Mouse (Mus musculus) embryonic facial prominence, embryonic 15.5 days (tissue): ENCODE results near the gene Pde6d. TPM values are rescaled to one million over a fixed set of nuclear protein-coding genes. Genes with fewer than 3 reads are reported as not detected.

ENCODE experiments used
- ATAC-seq: fragments of 200-750 bp; cut with Nextera tagmentation; 2 replicates; pipeline ENCODE4 v1.8.0; 2017; ENCODE audit warnings: low read depth, moderate TSS enrichment; ENCODE audit not compliant: insufficient number of reproducible peaks, low FRiP score, low TSS enrichment
- H3K27ac ChIP-seq: fragments of 300-500 bp; sonication (generic); replicated peaks from 2 replicates; pipeline ENCODE4 v1.5.1; 2015; ENCODE audit warnings: mild to moderate bottlenecking, inconsistent platforms
- H3K27me3 ChIP-seq: fragments of 300-500 bp; sonication (generic); 2 replicates; pipeline ENCODE4 v1.6.1; 2015; ENCODE audit warnings: inconsistent platforms
- H3K36me3 ChIP-seq: fragments of 300-500 bp; sonication (generic); 2 replicates; pipeline ENCODE4 v1.6.1; 2015; ENCODE audit warnings: mild to moderate bottlenecking, inconsistent platforms
- H3K4me1 ChIP-seq: fragments of 300-500 bp; sonication (generic); 2 replicates; pipeline ENCODE4 v1.6.1; 2015; ENCODE audit warnings: inconsistent platforms
- H3K4me2 ChIP-seq: fragments of 300-500 bp; sonication (generic); replicated peaks from 2 replicates; pipeline ENCODE4 v1.6.1; 2015; ENCODE audit warnings: mild to moderate bottlenecking, inconsistent platforms
- H3K4me3 ChIP-seq: fragments of 300-500 bp; sonication (generic); replicated peaks from 2 replicates; pipeline ENCODE4 v1.5.1; 2015; ENCODE audit warnings: mild to moderate bottlenecking, inconsistent platforms
- H3K9ac ChIP-seq: fragments of 300-500 bp; sonication (generic); 2 replicates; pipeline ENCODE4 v1.6.1; 2015; ENCODE audit warnings: inconsistent platforms
- H3K9me3 ChIP-seq: fragments of 300-500 bp; sonication (generic); replicated peaks from 2 replicates; pipeline ENCODE4 v1.6.1; 2016; ENCODE audit warnings: inconsistent platforms
- WGBS: fragments of 180-500 bp; shearing (Covaris S2); methylation state at CpG from one replicate; pipeline ENCODE4 v1.1.7; 2015; 5-methylcytosine and 5-hydroxymethylcytosine counted together
- polyA plus RNA-seq: library from polyadenylated mRNA; unstranded; fragments of >200 nt; fragmentation: Nextera tagmentation; extraction: Ambion mirVana; gene quantifications from 2 replicates; pipeline ENCODE4 v1.2.1, GENCODE M21; 2015

The Pde6d gene
- polyA plus RNA-seq, result 70.9 and 74.7 TPM in 2 replicates

DNA sequence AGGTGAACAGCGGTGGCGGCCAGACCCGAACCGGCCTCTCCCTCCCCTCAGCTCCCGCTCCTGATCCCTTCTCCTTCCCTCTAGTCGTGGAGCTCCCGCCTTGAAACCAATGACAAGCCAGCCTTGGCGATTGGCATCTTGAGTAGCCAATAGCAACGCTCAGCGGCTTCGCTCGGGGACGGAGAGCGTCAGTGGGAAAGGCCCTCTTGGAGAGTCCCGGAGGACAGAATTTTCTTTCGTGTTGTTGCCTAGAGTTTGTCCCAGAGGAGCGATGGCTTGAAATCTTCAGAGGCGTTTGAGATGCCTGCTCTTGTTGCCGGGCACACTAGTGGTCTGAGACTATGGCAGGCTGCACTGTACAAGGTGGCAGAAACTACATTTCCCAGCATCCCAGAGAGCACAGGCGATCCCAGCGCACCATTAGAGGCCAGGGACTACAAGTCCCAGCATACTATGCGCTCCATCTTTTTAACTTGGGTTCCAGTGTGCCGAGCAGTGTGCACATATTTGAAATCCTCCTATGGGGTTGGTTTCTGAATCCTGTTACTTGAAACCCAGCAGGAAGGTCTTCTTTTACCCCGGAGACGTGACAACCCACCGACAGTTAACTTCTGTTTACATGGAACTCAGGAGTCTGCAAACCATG, at the start of gene Pde6d, which contains the start of gene Cops7b:
Pde6d (minus strand) TSS at position 179 of the 646 bp plus-strand sequence.
Cops7b (plus strand) TSS at position 454 of the 646 bp plus-strand sequence.
- Histone ChIP-seq H3K36me3 (no peaks in the 10 kb centered on the region), H3K27ac (peak within 1 kb of the TSS; percentile 70)

DNA sequence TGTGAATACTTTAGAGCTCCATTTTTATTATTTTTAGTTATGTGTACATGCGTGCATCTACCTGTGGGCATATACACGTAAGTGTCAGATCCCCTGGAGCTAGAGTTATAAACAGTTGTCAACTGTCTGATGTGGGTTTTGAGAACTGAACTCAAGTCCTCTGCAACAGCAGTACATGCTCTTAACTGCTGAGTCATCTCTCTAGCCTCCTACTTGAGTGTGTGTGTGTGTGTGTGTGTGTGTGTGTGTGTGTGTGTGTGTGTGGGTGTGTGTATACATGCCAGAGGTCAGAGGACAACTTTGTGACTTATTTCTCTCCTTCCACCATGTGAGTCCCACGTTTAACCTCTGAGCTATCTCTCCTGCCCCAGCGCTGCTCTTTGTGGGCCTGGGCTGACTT, 48.1 kb upstream of the Pde6d start:
- H3K27ac ChIP-seq, result no peak overlapping the region
- no peak overlapping the region for H3K4me2 ChIP-seq
- H3K36me3 ChIP-seq, result no peaks in the 10 kb centered on the region
- no peaks in the 10 kb centered on the region for H3K9me3 ChIP-seq
- 73% methylated on average over 4 of the region's 4 CpGs for WGBS
- H3K4me1 ChIP-seq, result peaks cover 13% of the 10 kb centered on the region; the same call in 1 of the 2 replicates
- no peak for ATAC-seq
- no peak overlapping the region for H3K9ac ChIP-seq
- H3K27me3 ChIP-seq, result no peaks in the 10 kb centered on the region
- no peak overlapping the region for H3K4me3 ChIP-seq

More for the DNA sequence above, at the start of gene Pde6d, which contains the start of gene Cops7b:
- H3K9me3 ChIP-seq, result no peaks in the 10 kb centered on the region
- peak within 1 kb of the TSS; percentile 79 for H3K9ac ChIP-seq
- peaks cover 23% of the 10 kb centered on the region for H3K4me1 ChIP-seq
- 0% methylated on average over 26 of the region's 26 CpGs for WGBS
- peak; percentile 97 for ATAC-seq
- peak within 1 kb of the TSS; percentile 62 for H3K4me2 ChIP-seq
- H3K27me3 ChIP-seq, result no peaks in the 10 kb centered on the region
- peak within 1 kb of the TSS; percentile 78 for H3K4me3 ChIP-seq

DNA sequence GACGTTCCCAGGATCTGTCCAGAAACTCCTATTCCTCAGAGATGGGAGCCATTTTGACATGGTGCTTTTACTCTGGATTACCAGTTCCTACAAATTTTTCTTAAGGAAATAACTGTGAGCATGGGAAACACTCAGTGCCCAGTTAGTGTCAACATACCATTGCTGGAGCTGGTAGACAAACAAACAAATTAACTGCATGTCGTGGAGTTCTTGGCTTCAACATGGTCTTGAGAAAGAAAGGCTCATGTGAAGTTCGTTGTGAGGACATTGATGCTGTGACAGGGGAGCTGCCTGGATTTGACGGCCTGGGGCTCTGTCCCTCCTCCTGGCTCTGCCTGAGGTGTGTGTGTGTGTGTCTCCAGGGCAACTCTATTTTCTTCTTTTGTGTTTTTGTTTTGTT, 47.5 kb upstream of the Pde6d start:
- no peak for ATAC-seq
- no peaks in the 10 kb centered on the region for H3K9me3 ChIP-seq
- no peak overlapping the region for H3K4me2 ChIP-seq
- no peaks in the 10 kb centered on the region for H3K36me3 ChIP-seq
- WGBS, result 40% methylated on average over 4 of the region's 4 CpGs
- H3K4me1 ChIP-seq, result peaks cover 13% of the 10 kb centered on the region; the same call in 1 of the 2 replicates
- no peak overlapping the region for H3K9ac ChIP-seq
- no peak overlapping the region for H3K27ac ChIP-seq
- no peak overlapping the region for H3K4me3 ChIP-seq
- no peaks in the 10 kb centered on the region for H3K27me3 ChIP-seq

DNA sequence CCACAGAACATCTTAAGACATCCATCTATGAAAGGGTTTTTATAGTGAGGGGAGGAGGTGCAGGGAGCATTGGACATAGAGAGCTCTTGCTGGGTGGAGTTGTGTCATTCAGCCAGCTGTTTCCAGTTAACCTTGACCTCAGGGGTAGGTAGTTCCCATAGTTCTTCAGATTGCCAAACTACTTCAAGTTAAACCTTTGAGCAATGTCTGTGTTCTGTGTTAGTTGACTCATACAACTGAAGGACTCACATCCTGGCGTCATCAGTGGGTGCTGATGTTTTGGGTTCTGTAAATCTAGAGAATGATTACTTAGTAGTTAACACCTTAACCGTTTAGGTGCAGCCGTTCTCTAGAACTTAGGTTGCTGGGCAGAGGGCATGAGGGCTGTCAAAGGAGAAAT, 45.8 kb upstream of the Pde6d start:
- WGBS, result 61% methylated on average over 3 of the region's 3 CpGs
- ATAC-seq, result no peak

DNA sequence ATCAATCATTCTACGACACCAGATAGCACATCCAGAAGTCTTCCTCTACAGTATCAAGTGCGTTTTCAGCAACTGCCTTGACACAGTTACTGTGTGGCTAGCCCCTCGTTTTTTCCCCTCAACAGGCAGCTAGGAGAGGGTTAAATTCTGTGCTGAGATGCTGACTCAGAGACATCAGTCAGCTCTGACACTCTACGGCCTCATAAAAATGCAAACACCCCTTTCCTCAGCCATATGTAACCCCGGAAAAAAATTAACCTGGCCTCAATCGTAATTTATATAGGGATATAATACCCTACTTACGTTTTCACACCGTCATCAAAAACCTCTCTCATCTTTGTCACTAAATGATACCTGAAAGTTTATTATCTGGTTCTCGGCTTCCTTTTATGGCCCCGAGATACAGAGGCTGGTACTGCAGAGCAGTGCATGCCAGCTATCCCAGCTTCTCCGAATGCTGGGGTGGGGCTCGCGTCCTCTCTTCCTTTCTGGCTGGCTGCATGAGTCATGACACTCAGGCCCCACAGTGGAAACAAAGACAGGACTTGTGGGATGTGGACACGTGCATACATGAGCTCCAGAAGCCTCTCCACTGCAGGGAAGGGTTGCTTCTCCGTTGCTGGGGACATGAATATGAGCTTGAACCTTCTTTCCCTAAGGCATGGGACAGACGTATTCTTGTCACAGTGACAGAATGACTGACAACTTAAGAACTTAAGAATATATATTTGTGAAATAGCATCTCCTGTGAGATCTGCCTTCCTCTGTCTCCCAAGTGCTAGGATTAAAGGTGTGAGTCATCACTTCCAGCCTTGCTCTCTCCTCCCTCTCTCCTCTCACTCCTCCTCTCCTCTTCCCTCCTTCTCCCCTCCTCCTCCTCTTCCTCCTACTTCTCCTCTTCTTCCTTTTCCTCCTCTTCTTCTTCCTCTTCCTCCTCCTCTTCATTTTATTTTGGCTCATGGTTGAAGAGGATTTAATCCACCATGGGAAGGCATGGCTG, 40.9 kb upstream of the Pde6d start:
- no peaks in the 10 kb centered on the region for H3K9me3 ChIP-seq
- H3K27me3 ChIP-seq, result no peaks in the 10 kb centered on the region
- H3K36me3 ChIP-seq, result no peaks in the 10 kb centered on the region
- H3K4me1 ChIP-seq, result 0 out of 2 replicates have a peak, but pooled peaks cover 4% of the 10 kb centered on the region
- H3K9ac ChIP-seq, result no peak overlapping the region
- H3K4me3 ChIP-seq, result no peak overlapping the region
- H3K27ac ChIP-seq, result no peak overlapping the region; the same call in 1 of the 2 replicates
- WGBS, result 55% methylated on average over 16 of the region's 16 CpGs
- ATAC-seq, result no peak
- H3K4me2 ChIP-seq, result no peak overlapping the region

More for the DNA sequence above, 45.8 kb upstream of the Pde6d start:
- no peaks in the 10 kb centered on the region for H3K9me3 ChIP-seq
- no peak overlapping the region for H3K9ac ChIP-seq
- H3K27ac ChIP-seq, result no peak overlapping the region
- H3K27me3 ChIP-seq, result no peaks in the 10 kb centered on the region
- no peaks in the 10 kb centered on the region for H3K36me3 ChIP-seq
- H3K4me1 ChIP-seq, result peaks cover 6% of the 10 kb centered on the region; the same call in 1 of the 2 replicates
- no peak overlapping the region for H3K4me3 ChIP-seq
- H3K4me2 ChIP-seq, result no peak overlapping the region

DNA sequence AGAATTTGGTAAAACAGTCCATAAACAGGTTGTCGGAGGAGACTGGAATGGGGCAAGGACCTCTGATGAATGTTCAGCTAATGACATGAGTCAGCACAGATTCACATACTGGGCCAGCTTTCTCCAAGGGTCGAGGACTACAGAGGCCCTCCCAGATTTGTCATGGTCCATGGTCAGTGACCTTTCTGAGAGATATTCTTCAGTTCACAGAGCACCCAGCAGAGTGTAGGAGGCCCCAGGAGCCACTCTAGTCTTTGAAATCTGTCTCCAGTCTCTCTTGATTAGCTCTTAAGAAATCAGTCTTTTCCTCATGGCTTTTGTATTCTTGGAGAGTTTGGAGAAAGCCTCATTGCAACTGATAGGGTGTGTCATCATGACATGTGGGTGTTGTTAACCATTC, 39.9 kb upstream of the Pde6d start:
- 0 out of 2 replicates have a peak, but pooled peaks cover 4% of the 10 kb centered on the region for H3K4me1 ChIP-seq
- WGBS, result 79% methylated on average over 2 of the region's 2 CpGs
- no peak overlapping the region for H3K4me2 ChIP-seq
- no peak overlapping the region for H3K9ac ChIP-seq
- no peaks in the 10 kb centered on the region for H3K27me3 ChIP-seq
- no peak overlapping the region for H3K27ac ChIP-seq
- no peaks in the 10 kb centered on the region for H3K9me3 ChIP-seq
- no peaks in the 10 kb centered on the region for H3K36me3 ChIP-seq
- no peak overlapping the region for H3K4me3 ChIP-seq
- no peak for ATAC-seq

DNA sequence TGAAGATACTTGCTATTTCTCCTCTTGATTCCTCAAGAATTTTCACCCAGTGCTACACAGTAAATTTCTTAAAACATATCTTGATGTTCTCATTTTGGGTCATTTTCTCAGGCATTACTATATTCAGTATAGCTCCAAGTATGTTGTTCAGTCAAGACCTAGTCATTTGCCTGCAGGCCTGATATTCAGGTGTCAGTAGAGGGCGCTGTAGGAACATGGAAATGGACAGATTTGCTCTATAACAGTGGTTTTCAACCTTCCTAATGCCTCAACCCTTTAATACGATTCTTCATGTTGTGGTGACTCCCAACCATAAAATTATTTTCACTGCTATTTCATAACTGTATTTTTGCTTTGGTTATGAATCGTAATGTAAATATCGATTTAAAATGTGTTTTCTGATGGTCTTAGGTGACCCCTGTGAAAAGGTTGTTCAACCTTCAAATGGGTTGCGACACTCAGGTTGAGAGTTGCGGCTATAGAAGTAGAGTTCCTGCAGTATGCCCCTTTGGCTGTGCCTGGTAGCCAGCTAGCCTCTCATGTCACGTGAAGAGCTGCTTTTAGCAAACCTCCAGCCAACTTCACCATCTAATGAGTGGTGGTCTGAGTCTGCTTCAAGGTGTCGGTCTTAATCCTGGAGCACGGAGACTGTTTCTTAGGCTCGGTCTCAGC, 36.2 kb upstream of the Pde6d start:
- Histone ChIP-seq H3K27me3 (no peaks in the 10 kb centered on the region), H3K4me1 (0 out of 2 replicates have a peak, but pooled peaks cover 4% of the 10 kb centered on the region), H3K9me3 (no peaks in the 10 kb centered on the region), H3K4me2 (no peak overlapping the region), H3K9ac (no peak overlapping the region), H3K4me3 (no peak overlapping the region), H3K36me3 (no peaks in the 10 kb centered on the region), H3K27ac (no peak overlapping the region)
- WGBS, result 58% methylated on average over 10 of the region's 10 CpGs
- ATAC-seq, result no peak

DNA sequence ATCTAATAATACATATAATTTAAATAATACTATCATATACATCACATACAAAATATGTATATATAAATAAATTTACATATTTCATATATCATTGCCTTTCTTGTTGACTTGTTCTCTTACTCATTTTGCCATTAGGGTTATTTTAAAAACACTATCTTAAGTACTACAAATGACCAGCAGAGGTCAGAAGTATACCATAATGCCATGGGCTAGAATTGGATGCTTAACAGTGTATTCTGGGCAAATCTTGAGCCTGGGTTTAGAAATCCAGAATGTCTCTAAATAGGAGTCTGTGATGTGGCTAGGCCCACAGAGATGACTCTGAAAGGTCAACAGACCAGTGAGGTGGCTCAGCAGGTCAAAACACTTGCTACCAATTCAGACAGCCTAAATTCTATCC, 31.8 kb upstream of the Pde6d start:
- Histone ChIP-seq H3K4me2 (no peak overlapping the region), H3K27me3 (no peaks in the 10 kb centered on the region), H3K27ac (no peak overlapping the region), H3K36me3 (peaks cover 4% of the 10 kb centered on the region), H3K9ac (no peak overlapping the region), H3K9me3 (no peaks in the 10 kb centered on the region), H3K4me3 (no peak overlapping the region), H3K4me1 (no peaks in the 10 kb centered on the region)
- no peak for ATAC-seq

DNA sequence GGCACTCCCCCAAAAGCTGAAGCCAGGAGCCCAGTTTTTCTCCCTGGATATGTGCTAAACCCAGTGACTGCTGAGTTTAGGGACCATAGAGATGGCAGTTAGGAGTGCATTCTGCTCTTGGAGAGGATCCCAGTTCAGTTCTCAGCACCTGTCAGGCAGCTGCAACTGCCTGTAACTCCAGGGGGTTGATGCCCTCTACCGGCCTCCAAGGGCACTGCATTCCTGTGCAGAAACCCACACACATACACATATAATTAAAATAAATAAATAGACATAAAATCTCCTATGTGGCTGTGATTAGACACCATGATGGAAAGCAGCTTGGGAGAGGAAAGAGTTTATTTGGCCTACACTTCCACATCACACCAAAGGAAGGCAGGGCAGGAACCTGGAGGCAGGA, 29.7 kb upstream of the Pde6d start:
- no peaks in the 10 kb centered on the region for H3K4me1 ChIP-seq
- no peak for ATAC-seq

DNA sequence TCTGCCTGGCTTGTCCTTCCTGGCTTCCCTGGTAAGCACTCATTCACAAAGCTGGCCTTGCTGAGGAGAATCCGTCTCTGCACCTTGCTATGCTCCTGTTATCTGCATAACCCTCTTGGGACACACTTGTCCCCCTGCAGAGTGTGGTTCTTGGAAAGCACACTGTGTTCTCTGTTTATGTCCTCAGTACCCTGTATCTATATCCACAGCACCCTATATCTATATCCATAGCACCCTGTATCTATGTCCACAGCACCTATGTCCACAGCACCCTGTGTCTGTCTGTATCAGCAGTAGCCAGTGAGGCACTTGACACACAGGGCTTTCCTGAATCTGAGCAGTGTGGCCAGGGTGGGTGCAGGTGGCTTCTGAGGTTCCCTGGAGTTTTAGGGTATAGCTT, 28.5 kb upstream of the Pde6d start:
- WGBS, result 87% methylated on average over 1 of the region's 1 CpGs
- ATAC-seq, result no peak
- no peak overlapping the region for H3K4me3 ChIP-seq
- H3K4me1 ChIP-seq, result no peaks in the 10 kb centered on the region
- H3K27me3 ChIP-seq, result no peaks in the 10 kb centered on the region
- H3K4me2 ChIP-seq, result no peak overlapping the region
- peaks cover 20% of the 10 kb centered on the region for H3K36me3 ChIP-seq
- no peak overlapping the region for H3K9ac ChIP-seq
- no peak overlapping the region for H3K27ac ChIP-seq
- no peaks in the 10 kb centered on the region for H3K9me3 ChIP-seq

More for the DNA sequence above, 29.7 kb upstream of the Pde6d start:
- 61% methylated on average over 1 of the region's 1 CpGs for WGBS
- Histone ChIP-seq H3K27ac (no peak overlapping the region), H3K9ac (no peak overlapping the region), H3K9me3 (no peaks in the 10 kb centered on the region), H3K27me3 (no peaks in the 10 kb centered on the region), H3K36me3 (peaks cover 19% of the 10 kb centered on the region), H3K4me3 (no peak overlapping the region), H3K4me2 (no peak overlapping the region)

DNA sequence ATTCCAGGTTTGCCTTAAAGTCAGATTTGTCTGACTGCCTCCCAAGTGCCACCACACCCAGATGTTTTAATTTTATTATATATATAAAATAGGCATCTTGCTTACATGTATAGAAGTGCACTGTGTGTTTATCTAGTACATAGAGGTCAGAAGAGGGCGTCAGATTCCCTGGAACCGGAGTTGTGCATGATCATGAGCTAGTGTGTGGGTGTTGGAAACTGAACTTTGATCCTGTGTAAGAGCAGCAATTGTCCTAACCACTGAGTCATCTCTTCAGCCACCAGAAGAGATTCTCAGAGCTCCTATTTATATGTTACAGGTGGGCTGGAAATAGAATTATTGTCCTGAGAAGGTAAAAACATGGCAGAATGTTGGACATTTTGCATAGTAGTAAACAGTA, 17.7 kb upstream of the Pde6d start:
- H3K27me3 ChIP-seq, result no peaks in the 10 kb centered on the region
- ATAC-seq, result no peak
- no peaks in the 10 kb centered on the region for H3K4me1 ChIP-seq
- 81% methylated on average over 2 of the region's 2 CpGs for WGBS
- no peak overlapping the region for H3K9ac ChIP-seq
- H3K36me3 ChIP-seq, result peaks cover 79% of the 10 kb centered on the region
- H3K4me2 ChIP-seq, result no peak overlapping the region
- no peaks in the 10 kb centered on the region for H3K9me3 ChIP-seq
- no peak overlapping the region for H3K27ac ChIP-seq
- H3K4me3 ChIP-seq, result no peak overlapping the region
